Mouse (Mus musculus): ENCODE data around the gene Mmrn2. TPM values are rescaled to one million over a fixed set of nuclear protein-coding genes. Genes with fewer than 3 reads are reported as not detected.
A peak's percentile ranks its signal among the peaks of the same experiment; 100 is the strongest.
"Not testable (repeated sequence)": the region's sequence is repeated elsewhere in the genome, so short reads cannot be mapped to it uniquely, and the experiment has no call there.

Mmrn2 gene
- polyA plus RNA-seq, 1 experiment from 2014 or later: 3.8 TPM

- ATAC-seq: no peak
- H3K9ac ChIP-seq (ENCODE audit: low read depth, low read length): no peak within 1 kb of the TSS
- H3K4me3 ChIP-seq (ENCODE audit: low read length): no peak within 1 kb of the TSS
- 84% methylated on average over 6 of the region's 6 CpGs for WGBS
- no peak within 1 kb of the TSS for H3K4me2 ChIP-seq (ENCODE audit: low read length)
- no peaks in the 10 kb centered on the region for H3K9me3 ChIP-seq (ENCODE audit: control insufficient read depth, low read length)
- no peaks in the 10 kb centered on the region for H3K27me3 ChIP-seq (replicated peaks; ENCODE audit: control insufficient read depth, insufficient read depth, low read length)
- H3K27ac ChIP-seq (ENCODE audit: low read depth, low read length): no peak within 1 kb of the TSS
- H3K4me1 ChIP-seq (ENCODE audit: control insufficient read depth, insufficient read depth, low read depth, low read length): no peaks in the 10 kb centered on the region
- no peaks in the 10 kb centered on the region for H3K36me3 ChIP-seq (ENCODE audit: control insufficient read depth, insufficient read depth, low read length)
Measured at GRCm38 (mm10) chr14:34355301-34355700, 20.0 kb upstream of the Mmrn2 start, which contains the start of gene Fam25c. TSS of gene Fam25c (minus strand) at chr14:34355433.

GRCm38 (mm10) chr14:34357671-34358455, 17.4 kb upstream of the Mmrn2 start:
- Histone ChIP-seq H3K9me3 (ENCODE audit: control insufficient read depth, low read length) (no peaks in the 10 kb centered on the region), H3K4me3 (ENCODE audit: low read length) (no peak overlapping the region), H3K27ac (ENCODE audit: low read depth, low read length) (no peak overlapping the region), H3K36me3 (ENCODE audit: control insufficient read depth, insufficient read depth, low read length) (no peaks in the 10 kb centered on the region), H3K4me2 (ENCODE audit: low read length) (no peak overlapping the region), H3K4me1 (ENCODE audit: control insufficient read depth, insufficient read depth, low read depth, low read length) (no peaks in the 10 kb centered on the region), H3K27me3 (replicated peaks; ENCODE audit: control insufficient read depth, insufficient read depth, low read length) (no peaks in the 10 kb centered on the region), H3K9ac (ENCODE audit: low read depth, low read length) (no peak overlapping the region)
- no peak for ATAC-seq
- 80% methylated on average over 7 of the region's 7 CpGs for WGBS

- H3K27me3 ChIP-seq (replicated peaks; ENCODE audit: control insufficient read depth, insufficient read depth, low read length): no peaks in the 10 kb centered on the region
- H3K36me3 ChIP-seq (ENCODE audit: control insufficient read depth, insufficient read depth, low read length): no peaks in the 10 kb centered on the region
- no peak overlapping the region for H3K9ac ChIP-seq (ENCODE audit: low read depth, low read length)
- peaks cover 9% of the 10 kb centered on the region for H3K4me1 ChIP-seq (ENCODE audit: control insufficient read depth, insufficient read depth, low read depth, low read length)
- H3K27ac ChIP-seq (ENCODE audit: low read depth, low read length): no peak overlapping the region
- no peaks in the 10 kb centered on the region for H3K9me3 ChIP-seq (ENCODE audit: control insufficient read depth, low read length)
- no peak overlapping the region for H3K4me2 ChIP-seq (ENCODE audit: low read length)
- H3K4me3 ChIP-seq (ENCODE audit: low read length): no peak overlapping the region
- 47% methylated on average over 5 of the region's 5 CpGs for WGBS
- ATAC-seq: no peak
Measured at GRCm38 (mm10) chr14:34359676-34360244, 15.5 kb upstream of the Mmrn2 start.

GRCm38 (mm10) chr14:34360251-34360650, 15.0 kb upstream of the Mmrn2 start:
- 39% methylated on average over 6 of the region's 6 CpGs for WGBS
- no peak for ATAC-seq
- Histone ChIP-seq H3K36me3 (ENCODE audit: control insufficient read depth, insufficient read depth, low read length) (no peaks in the 10 kb centered on the region), H3K4me3 (ENCODE audit: low read length) (no peak overlapping the region), H3K27me3 (replicated peaks; ENCODE audit: control insufficient read depth, insufficient read depth, low read length) (no peaks in the 10 kb centered on the region), H3K27ac (ENCODE audit: low read depth, low read length) (no peak overlapping the region), H3K9me3 (ENCODE audit: control insufficient read depth, low read length) (no peaks in the 10 kb centered on the region; the same call in 1 of the 2 replicates), H3K4me2 (ENCODE audit: low read length) (no peak overlapping the region), H3K9ac (ENCODE audit: low read depth, low read length) (no peak overlapping the region), H3K4me1 (ENCODE audit: control insufficient read depth, insufficient read depth, low read depth, low read length) (peaks cover 9% of the 10 kb centered on the region)

GRCm38 (mm10) chr14:34362135-34362534, 13.1 kb upstream of the Mmrn2 start:
- H3K4me3 ChIP-seq (ENCODE audit: low read length): no peak overlapping the region
- no peaks in the 10 kb centered on the region for H3K36me3 ChIP-seq (ENCODE audit: control insufficient read depth, insufficient read depth, low read length)
- peaks cover 9% of the 10 kb centered on the region for H3K4me1 ChIP-seq (ENCODE audit: control insufficient read depth, insufficient read depth, low read depth, low read length)
- H3K27me3 ChIP-seq (replicated peaks; ENCODE audit: control insufficient read depth, insufficient read depth, low read length): no peaks in the 10 kb centered on the region
- H3K9me3 ChIP-seq (ENCODE audit: control insufficient read depth, low read length): no peaks in the 10 kb centered on the region; the same call in 1 of the 2 replicates
- H3K27ac ChIP-seq (ENCODE audit: low read depth, low read length): no peak overlapping the region
- no peak overlapping the region for H3K9ac ChIP-seq (ENCODE audit: low read depth, low read length)
- ATAC-seq: no peak
- H3K4me2 ChIP-seq (ENCODE audit: low read length): no peak overlapping the region
- 87% methylated on average over 4 of the region's 4 CpGs for WGBS

GRCm38 (mm10) chr14:34362726-34363445, 12.4 kb upstream of the Mmrn2 start:
- Histone ChIP-seq H3K4me2 (ENCODE audit: low read length) (peak overlapping the region; percentile 94), H3K9me3 (ENCODE audit: control insufficient read depth, low read length) (no peaks in the 10 kb centered on the region; the same call in 1 of the 2 replicates), H3K27ac (ENCODE audit: low read depth, low read length) (peak overlapping the region; percentile 70), H3K27me3 (replicated peaks; ENCODE audit: control insufficient read depth, insufficient read depth, low read length) (no peaks in the 10 kb centered on the region), H3K4me3 (ENCODE audit: low read length) (peak overlapping the region; percentile 50), H3K36me3 (ENCODE audit: control insufficient read depth, insufficient read depth, low read length) (no peaks in the 10 kb centered on the region), H3K9ac (ENCODE audit: low read depth, low read length) (peak overlapping the region; percentile 78), H3K4me1 (ENCODE audit: control insufficient read depth, insufficient read depth, low read depth, low read length) (peaks cover 9% of the 10 kb centered on the region)
- WGBS: 29% methylated on average over 18 of the region's 18 CpGs
- ATAC-seq: peak; percentile 74

GRCm38 (mm10) chr14:34363490-34364253, 11.6 kb upstream of the Mmrn2 start:
- peak; percentile 83 for ATAC-seq
- peak overlapping the region; percentile 70 for H3K27ac ChIP-seq (ENCODE audit: low read depth, low read length)

GRCm38 (mm10) chr14:34364254-34365146, 10.8 kb upstream of the Mmrn2 start:
- Histone ChIP-seq H3K9ac (ENCODE audit: low read depth, low read length) (peak overlapping the region; percentile 78), H3K4me3 (ENCODE audit: low read length) (peak overlapping the region; percentile 50), H3K4me2 (ENCODE audit: low read length) (peak overlapping the region; percentile 94)
- H3K27me3 ChIP-seq (replicated peaks; ENCODE audit: control insufficient read depth, insufficient read depth, low read length); H3K4me1 ChIP-seq (ENCODE audit: control insufficient read depth, insufficient read depth, low read depth, low read length); H3K9me3 ChIP-seq (ENCODE audit: control insufficient read depth, low read length); H3K36me3 ChIP-seq (ENCODE audit: control insufficient read depth, insufficient read depth, low read length); H3K27ac ChIP-seq (ENCODE audit: low read depth, low read length): not testable (repeated sequence)
- peak; percentile 72; the same call in 1 of the 2 replicates for ATAC-seq
- 75% methylated on average over 14 of the region's 15 CpGs for WGBS

More at GRCm38 (mm10) chr14:34363490-34364253, 11.6 kb upstream of the Mmrn2 start:
- Histone ChIP-seq H3K4me2 (ENCODE audit: low read length) (peak overlapping the region; percentile 94), H3K36me3 (ENCODE audit: control insufficient read depth, insufficient read depth, low read length) (no peaks in the 10 kb centered on the region), H3K4me3 (ENCODE audit: low read length) (peak overlapping the region; percentile 50), H3K9me3 (ENCODE audit: control insufficient read depth, low read length) (no peaks in the 10 kb centered on the region; the same call in 1 of the 2 replicates), H3K9ac (ENCODE audit: low read depth, low read length) (peak overlapping the region; percentile 78), H3K4me1 (ENCODE audit: control insufficient read depth, insufficient read depth, low read depth, low read length) (peaks cover 9% of the 10 kb centered on the region), H3K27me3 (replicated peaks; ENCODE audit: control insufficient read depth, insufficient read depth, low read length) (no peaks in the 10 kb centered on the region)
- WGBS: 1% methylated on average over 32 of the region's 32 CpGs

Data from hindbrain, embryonic 16.5 days (tissue).